Mouse (Mus musculus) hindlimb bud, embryonic 11.5 days (tissue): Measurements from ENCODE around the gene Rps6ka6.

Experiments
- DNase-seq: peaks from one replicate; pipeline ENCODE4 v3.0.0-alpha.2; 2012; ENCODE audit warnings: low read depth, low spot score; ENCODE audit errors: extremely low spot score

Rps6ka6 gene

GRCm38 (mm10) chrX:111537859-111538258 lies at the start of gene Rps6ka6:
TSS of gene Rps6ka6 (minus strand) at chrX:111537959.
- DNase-seq, result no peak

DNA sequence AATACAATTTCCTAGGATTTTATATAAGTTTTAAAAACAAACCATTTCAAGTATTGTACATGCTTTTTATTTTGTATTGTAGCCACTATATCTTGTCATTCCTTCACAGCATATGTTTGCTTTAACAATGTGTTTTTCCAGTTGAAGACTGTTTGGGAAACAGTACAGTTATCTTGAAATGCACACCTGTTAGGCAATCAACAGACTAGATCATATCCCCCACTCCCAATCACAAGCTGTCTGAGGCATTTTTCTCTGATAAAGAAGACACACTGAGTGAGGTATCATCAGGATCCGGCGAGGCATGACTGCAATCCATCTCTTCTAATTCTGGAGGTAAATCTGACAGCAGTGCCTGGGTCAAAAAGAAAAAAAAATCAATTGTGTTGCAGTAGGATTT lies 39.3 kb upstream of the Rps6ka6 start:
- DNase-seq, result no peak

GRCm38 (mm10) chrX:111518206-111518605 lies 19.6 kb downstream of the Rps6ka6 start:
- no peak for DNase-seq

DNA sequence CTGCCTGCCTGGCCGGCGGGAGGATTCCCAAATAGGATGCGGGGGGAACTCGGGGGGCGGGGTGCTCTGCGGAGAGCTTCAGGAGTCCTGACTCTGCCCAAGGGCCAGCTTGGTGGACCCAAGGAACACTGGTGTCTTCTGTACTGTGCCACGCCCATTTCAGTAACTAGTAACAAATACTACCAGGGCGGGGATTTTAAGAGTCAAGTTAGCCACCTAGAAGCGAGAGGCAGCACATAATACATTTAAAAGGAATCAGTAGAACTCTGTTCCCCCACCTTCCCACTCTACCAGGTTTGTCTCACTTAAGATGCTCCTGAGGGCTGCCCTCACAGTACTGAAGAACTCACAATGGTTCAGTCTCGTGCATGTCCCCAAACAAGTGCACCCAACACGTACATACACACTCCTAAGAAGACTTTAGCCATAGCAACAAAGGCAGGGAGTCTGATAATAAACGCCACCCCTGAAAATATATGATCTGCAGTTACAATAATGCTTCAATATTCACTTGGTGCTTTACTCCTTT lies 74.1 kb downstream of the Rps6ka6 start:
- no peak for DNase-seq

DNA sequence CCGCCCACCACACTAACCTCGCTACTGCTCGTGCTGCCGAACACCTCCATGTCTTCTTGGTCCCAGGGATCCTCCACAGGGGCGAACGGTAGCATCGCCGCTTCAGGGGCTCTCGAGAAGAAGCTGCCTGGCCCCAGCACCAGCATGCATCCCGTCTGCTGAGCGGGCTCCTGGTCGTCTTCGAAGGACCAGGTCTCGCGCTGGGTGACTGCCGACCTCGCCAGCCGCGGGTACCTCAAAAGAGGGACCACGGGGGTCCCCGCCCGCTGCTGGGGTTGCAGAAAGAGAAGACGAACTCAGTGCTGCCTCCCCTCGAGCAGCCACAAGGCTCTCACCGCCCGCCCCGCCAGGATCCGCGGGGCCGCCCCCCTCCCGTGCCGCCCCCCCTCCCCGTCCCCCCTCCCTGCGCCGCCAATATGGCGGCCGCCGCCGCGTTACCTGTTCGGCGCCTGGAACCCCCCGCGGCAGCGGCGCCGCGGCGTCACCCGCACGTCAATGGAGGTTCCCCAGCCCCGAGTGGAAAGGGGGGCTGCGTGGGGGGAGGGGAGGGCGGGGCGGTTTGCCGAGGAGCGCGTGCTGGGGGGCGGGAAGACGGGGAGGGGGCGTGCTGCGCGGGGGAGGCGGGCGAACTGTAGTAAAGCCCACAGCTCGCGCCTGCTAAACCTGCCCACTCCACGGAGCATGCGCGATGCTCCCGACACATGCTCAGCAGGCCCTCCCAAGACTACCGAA lies 74.8 kb downstream of the Rps6ka6 start:
- no peak for DNase-seq

- DNase-seq, result no peak
Measured at GRCm38 (mm10) chrX:111462495-111462832, 75.3 kb downstream of the Rps6ka6 start.

GRCm38 (mm10) chrX:111462092-111462491 lies 75.7 kb downstream of the Rps6ka6 start:
- DNase-seq, result no peak

GRCm38 (mm10) chrX:111460166-111460565 lies 77.6 kb downstream of the Rps6ka6 start:
- DNase-seq, result no peak

DNA sequence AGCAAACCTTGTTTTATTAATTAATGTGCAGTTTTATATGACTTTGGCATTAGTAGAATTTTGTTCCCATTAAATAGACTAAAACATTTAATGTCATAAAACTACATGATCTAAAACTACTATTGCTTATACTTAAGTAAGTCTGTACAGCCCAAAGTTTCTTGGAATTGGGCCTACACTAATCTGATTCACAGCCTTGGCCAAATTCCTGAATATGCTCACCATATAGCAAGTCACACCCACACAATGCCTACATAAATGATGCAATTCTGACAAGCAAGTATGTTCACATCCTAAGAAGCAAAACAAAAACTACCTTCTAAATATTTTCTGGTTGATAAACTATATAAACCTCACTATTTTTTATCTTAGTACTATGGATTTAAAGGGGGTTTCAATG lies 101.2 kb downstream of the Rps6ka6 start:
- DNase-seq, result no peak

- no peak for DNase-seq
Measured at GRCm38 (mm10) chrX:111414775-111415174, 123.0 kb downstream of the Rps6ka6 start.

- no peak for DNase-seq
Measured at GRCm38 (mm10) chrX:111404816-111405215, 132.9 kb downstream of the Rps6ka6 start.

- DNase-seq, result no peak
Measured at GRCm38 (mm10) chrX:111377020-111377419, 160.7 kb downstream of the Rps6ka6 start.

DNA sequence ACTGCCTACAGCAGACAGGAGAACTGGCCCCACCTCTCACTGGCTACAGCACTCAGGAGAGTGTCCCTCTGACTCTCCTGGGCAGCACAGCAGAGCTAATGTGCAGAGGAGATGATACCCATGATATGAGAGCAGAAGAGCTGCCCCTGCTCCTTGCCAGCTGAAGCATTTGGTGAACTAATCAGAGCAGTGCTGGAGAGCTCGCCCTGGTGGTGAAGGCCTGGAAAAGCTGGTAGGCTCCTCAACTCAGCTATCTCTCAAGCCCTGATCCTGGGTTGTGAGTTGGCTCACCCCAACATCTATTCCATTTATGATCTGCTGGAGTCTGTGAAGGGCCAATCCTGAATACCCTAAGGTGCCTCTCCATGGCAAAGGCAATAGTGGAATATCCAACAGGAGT lies 163.6 kb downstream of the Rps6ka6 start:
- no peak for DNase-seq
